Mouse (Mus musculus) CH12.LX (cell line): ENCODE results near the gene Treh. TPM values are rescaled to one million over a fixed set of nuclear protein-coding genes. Genes with fewer than 3 reads are reported as not detected.

Experiments
- DNase-seq: peaks from one replicate; pipeline ENCODE4 v3.0.0-alpha.2; 2013; ENCODE audit errors: extremely low read depth
- H3K27ac ChIP-seq: 2 replicates; pipeline ENCODE4 v1.5.1; 2012; ENCODE audit warnings: low read depth, mild to moderate bottlenecking, control low read depth, moderate library complexity; ENCODE audit not compliant: insufficient read depth
- H3K27me3 ChIP-seq: replicated peaks from 2 replicates; pipeline ENCODE3; 2012; ENCODE audit warnings: inconsistent platforms
- H3K36me3 ChIP-seq, 2 experiments: replicated peaks in 1 of 2; 2 replicates each; pipeline versions ENCODE3 to v1.6.1; 2012; ENCODE audit warnings: inconsistent platforms in 1 of 2, low read length in 1 of 2, mild to moderate bottlenecking in 1 of 2, mixed read lengths in 1 of 2, moderate library complexity in 1 of 2; ENCODE audit not compliant: control insufficient read depth in 1 of 2, insufficient read depth in 1 of 2
- H3K4me1 ChIP-seq, 2 experiments: 2 replicates each; pipeline ENCODE4 v1.6.1; 2012; ENCODE audit warnings: inconsistent platforms in 1 of 2, moderate library complexity in 1 of 2; ENCODE audit not compliant: insufficient read depth in 2 of 2, control insufficient read depth in 1 of 2
- H3K4me2 ChIP-seq: 2 replicates; pipeline ENCODE4 v1.6.1; 2012; ENCODE audit warnings: low read depth, mild to moderate bottlenecking, control low read depth; ENCODE audit not compliant: poor library complexity, insufficient read depth, severe bottlenecking
- H3K4me3 ChIP-seq, 3 experiments: fragments of 150-350 bp in 1 of 3; sonication (generic) in 1 of 3; replicated peaks in 1 of 3; 2 replicates each; pipeline versions ENCODE3 to v1.5.1; 2011 to 2012; ENCODE audit warnings: low read depth in 2 of 3, low read length in 2 of 3, mild to moderate bottlenecking in 2 of 3, moderate library complexity in 2 of 3, control low read depth in 1 of 3, improper control_type of control experiment in 1 of 3, inconsistent platforms in 1 of 3, mixed read lengths in 1 of 3; ENCODE audit not compliant: poor library complexity in 1 of 3
- H3K79me2 ChIP-seq: replicated peaks from 2 replicates; pipeline ENCODE4 v1.6.1; 2012; ENCODE audit warnings: mild to moderate bottlenecking, moderate library complexity; ENCODE audit not compliant: control insufficient read depth, poor library complexity, insufficient read depth, severe bottlenecking; ENCODE audit errors: extremely low read depth
- H3K9ac ChIP-seq: 2 replicates; pipeline ENCODE4 v1.6.1; 2012; ENCODE audit warnings: low read depth, mild to moderate bottlenecking, control low read depth, moderate library complexity; ENCODE audit not compliant: insufficient read depth
- H3K9me3 ChIP-seq: replicated peaks from 2 replicates; pipeline ENCODE3; 2012; ENCODE audit warnings: low read length, inconsistent platforms, mixed read lengths
- BHLHE40 ChIP-seq: IDR thresholded peaks from 2 replicates; pipeline ENCODE4 v1.6.1; 2011; ENCODE audit warnings: mild to moderate bottlenecking, low read depth, low read length, improper control_type of control experiment
- ETS1 ChIP-seq: conservative IDR thresholded peaks from 2 replicates; pipeline ENCODE4 v1.6.1; 2012; ENCODE audit warnings: low read depth, mild to moderate bottlenecking, inconsistent platforms, low read length, improper control_type of control experiment, moderate library complexity
- HCFC1 ChIP-seq: IDR thresholded peaks from 2 replicates; pipeline ENCODE4 v1.6.1; 2012; ENCODE audit warnings: low read depth, mild to moderate bottlenecking, inconsistent platforms, low read length, improper control_type of control experiment
- IRF4 ChIP-seq: IDR thresholded peaks from 2 replicates; pipeline ENCODE4 v1.6.1; 2014; ENCODE audit warnings: low read depth, mild to moderate bottlenecking, inconsistent platforms, low read length, improper control_type of control experiment
- JUND ChIP-seq: conservative IDR thresholded peaks from 2 replicates; pipeline ENCODE4 v1.6.1; 2011; ENCODE audit warnings: low read depth, low read length, improper control_type of control experiment
- KAT2A ChIP-seq: IDR thresholded peaks from 2 replicates; pipeline ENCODE4 v1.6.1; 2012; ENCODE audit warnings: low read length, improper control_type of control experiment, inconsistent platforms; ENCODE audit not compliant: insufficient replicate concordance
- MAFK ChIP-seq: IDR thresholded peaks from 2 replicates; pipeline ENCODE4 v1.6.1; 2011; ENCODE audit warnings: low read length, improper control_type of control experiment; ENCODE audit not compliant: insufficient replicate concordance
- MEF2A ChIP-seq: IDR thresholded peaks from 2 replicates; pipeline ENCODE4 v1.6.1; 2014; ENCODE audit warnings: low read depth, mild to moderate bottlenecking, inconsistent platforms, low read length, improper control_type of control experiment, borderline replicate concordance
- MXI1 ChIP-seq: IDR thresholded peaks from 2 replicates; pipeline ENCODE4 v1.6.1; 2011; ENCODE audit warnings: mild to moderate bottlenecking, low read depth, low read length, improper control_type of control experiment
- NELFE ChIP-seq: IDR thresholded peaks from 2 replicates; pipeline ENCODE4 v1.6.1; 2011; ENCODE audit warnings: low read depth, low read length, improper control_type of control experiment
- NRF1 ChIP-seq: IDR thresholded peaks from 2 replicates; pipeline ENCODE4 v1.6.1; 2014; ENCODE audit warnings: low read depth, mild to moderate bottlenecking, inconsistent platforms, low read length, improper control_type of control experiment, moderate library complexity
- PAX5 ChIP-seq: IDR thresholded peaks from 2 replicates; pipeline ENCODE4 v1.6.1; 2012; ENCODE audit warnings: low read length, inconsistent platforms, mixed read lengths
- POLR2A ChIP-seq: IDR thresholded peaks from 2 replicates; pipeline ENCODE4 v1.6.1; 2011; ENCODE audit warnings: low read depth, mild to moderate bottlenecking, improper control_type of control experiment, low read length
- RCOR1 ChIP-seq: conservative IDR thresholded peaks from 2 replicates; pipeline ENCODE4 v1.6.1; 2012; ENCODE audit warnings: low read depth, mild to moderate bottlenecking, inconsistent platforms, low read length, improper control_type of control experiment
- SIN3A ChIP-seq: IDR thresholded peaks from 2 replicates; pipeline ENCODE4 v1.6.1; 2012; ENCODE audit warnings: low read length, improper control_type of control experiment, inconsistent platforms
- TCF12 ChIP-seq: IDR thresholded peaks from 2 replicates; pipeline ENCODE4 v1.6.1; 2014; ENCODE audit warnings: low read depth, mild to moderate bottlenecking, inconsistent platforms, low read length, improper control_type of control experiment
- ZKSCAN1 ChIP-seq: IDR thresholded peaks from 2 replicates; pipeline ENCODE4 v1.6.1; 2012; ENCODE audit warnings: low read depth, inconsistent platforms, low read length, improper control_type of control experiment, borderline replicate concordance
- ZNF384 ChIP-seq: IDR thresholded peaks from 2 replicates; pipeline ENCODE4 v1.6.1; 2012; ENCODE audit warnings: low read depth, low read length, improper control_type of control experiment, inconsistent platforms
- dilution Hi-C: fragments of 300-500 bp; cut with MboI; formaldehyde crosslinking; loops from 2 replicates; pipeline ENCODE4 v1.14.3; 2020; ENCODE audit warnings: low sequenced_read_pairs; ENCODE audit not compliant: extremely low pct_unique_long_range_greater_than_20kb, extremely low pct_ligation_motif_present
- in situ Hi-C: fragments of 300-500 bp; cut with MboI; formaldehyde crosslinking; loops from 3 replicates; pipeline ENCODE4 v1.14.3; 2019; ENCODE audit warnings: low sequenced_read_pairs, low pct_ligation_motif_present, low pct_unique_long_range_greater_than_20kb, mixed read lengths
- polyA plus RNA-seq: library from polyadenylated mRNA; unstranded; fragments of >175 nt; gene quantifications from 2 replicates; pipeline ENCODE4 v1.2.1, GENCODE M21; 2012; ENCODE audit warnings: low read depth; ENCODE audit not compliant: insufficient read length
- total RNA-seq, 2 experiments: library from RNA; depleted of rRNA; stranded (reverse); fragments of 300-350 nt in 1 of 2; fragments of >200 nt in 1 of 2; gene quantifications; 2 replicates each; pipeline ENCODE4 v1.2.3; 2012 to 2014

Treh gene
- total and polyA plus RNA-seq, 3 experiments, result not detected

GRCm38 (mm10) chr9:44720358-44721153 is 47.5 kb downstream of the Treh start:
- Histone ChIP-seq H3K27ac (no peak overlapping the region), H3K79me2 (no peaks in the 10 kb centered on the region), H3K4me1 (peaks cover 15 to 61% of the 10 kb centered on the region in 2 experiments), H3K9ac (peak overlapping the region; percentile 59), H3K27me3 (no peaks in the 10 kb centered on the region), H3K4me3 (peak overlapping the region; percentile 72 to 81 (median 77)), H3K36me3 (peaks cover 4 to 31% of the 10 kb centered on the region in 2 experiments), H3K4me2 (peak overlapping the region; percentile 94), H3K9me3 (no peaks in the 10 kb centered on the region)
- TF ChIP-seq SIN3A, result no peak; the same call in 1 of the 2 replicates
- TF ChIP-seq PAX5, result no peak
- 0 out of 2 replicates have a peak, but pooled peaks have one; percentile 4 for TF ChIP-seq POLR2A
- 0 out of 2 replicates have a peak, but pooled peaks have one; percentile 17 for TF ChIP-seq MEF2A
- TF ChIP-seq JUND, result no peak
- TF ChIP-seq ETS1, result peak; percentile 45
- TF ChIP-seq MXI1, result peak; percentile 57; the same call in 1 of the 2 replicates
- no peak for TF ChIP-seq MAFK
- no peak for TF ChIP-seq IRF4
- TF ChIP-seq BHLHE40, result 0 out of 2 replicates have a peak, but pooled peaks have one; percentile 12
- peak; percentile 63 for TF ChIP-seq NRF1
- TF ChIP-seq NELFE, result no peak
- TF ChIP-seq ZKSCAN1, result no peak
- peak; percentile 77; the same call in 1 of the 2 replicates for TF ChIP-seq TCF12
- TF ChIP-seq RCOR1, result no peak
- TF ChIP-seq HCFC1, result no peak
- TF ChIP-seq ZNF384, result no peak
- no peak for TF ChIP-seq KAT2A
- DNase-seq, result peak; percentile 43
- dilution Hi-C loops, result no loop called here
- in situ Hi-C loops, result no loop called here
